Mouse (Mus musculus): ENCODE measurements around the gene Phf21a.

The Phf21a gene

GRCm38 (mm10) chr2:92182146-92182756 lies 89.3 kb downstream of the Phf21a start:
- no peak for DNase-seq (ENCODE audit: low spot score)

GRCm38 (mm10) chr2:92182981-92183501 lies 90.1 kb downstream of the Phf21a start:
- DNase-seq (ENCODE audit: low spot score), result peak; percentile 67

GRCm38 (mm10) chr2:92183613-92184076 lies 90.7 kb downstream of the Phf21a start:
- DNase-seq (ENCODE audit: low spot score), result peak; percentile 75

GRCm38 (mm10) chr2:92184077-92184921 lies 91.4 kb downstream of the Phf21a start:
- no peak for DNase-seq (ENCODE audit: low spot score)

- DNase-seq (ENCODE audit: low spot score), result no peak
Measured at GRCm38 (mm10) chr2:92185062-92185765, 92.3 kb downstream of the Phf21a start.

GRCm38 (mm10) chr2:92185766-92186450 lies 93.0 kb downstream of the Phf21a start:
- DNase-seq (ENCODE audit: low spot score), result no peak

- no peak for DNase-seq (ENCODE audit: low spot score)
Measured at GRCm38 (mm10) chr2:92187061-92187460, 94.1 kb downstream of the Phf21a start.

- no peak for DNase-seq (ENCODE audit: low spot score)
Measured at GRCm38 (mm10) chr2:92188744-92189143, 95.8 kb downstream of the Phf21a start.

GRCm38 (mm10) chr2:92190960-92191359 lies 98.0 kb downstream of the Phf21a start:
- no peak for DNase-seq (ENCODE audit: low spot score)

GRCm38 (mm10) chr2:92191826-92192581 lies 99.1 kb downstream of the Phf21a start:
- no peak for DNase-seq (ENCODE audit: low spot score)

- no peak for DNase-seq (ENCODE audit: low spot score)
Measured at GRCm38 (mm10) chr2:92198126-92198525, 105.2 kb downstream of the Phf21a start.

- no peak for DNase-seq (ENCODE audit: low spot score)
Measured at GRCm38 (mm10) chr2:92198747-92199146, 105.8 kb downstream of the Phf21a start.

GRCm38 (mm10) chr2:92199562-92200286 lies 106.8 kb downstream of the Phf21a start:
- DNase-seq (ENCODE audit: low spot score), result no peak

- DNase-seq (ENCODE audit: low spot score), result no peak
Measured at GRCm38 (mm10) chr2:92202319-92203040, 109.6 kb downstream of the Phf21a start.

- no peak for DNase-seq (ENCODE audit: low spot score)
Measured at GRCm38 (mm10) chr2:92205010-92205639, 112.2 kb downstream of the Phf21a start.

GRCm38 (mm10) chr2:92210409-92210808 lies 117.5 kb downstream of the Phf21a start:
- DNase-seq (ENCODE audit: low spot score), result no peak

GRCm38 (mm10) chr2:92221431-92221830 lies 128.5 kb downstream of the Phf21a start:
- DNase-seq (ENCODE audit: low spot score), result no peak

- no peak for DNase-seq (ENCODE audit: low spot score)
Measured at GRCm38 (mm10) chr2:92225592-92225991, 132.7 kb downstream of the Phf21a start.

- no peak for DNase-seq (ENCODE audit: low spot score)
Measured at GRCm38 (mm10) chr2:92229973-92230372, 137.1 kb downstream of the Phf21a start.

Measured in layer of hippocampus, adult 9-10 months (tissue).